Mouse (Mus musculus) brain, embryonic 14.5 days (tissue): ENCODE data around the gene Ptger1.

ENCODE experiments used
- CTCF ChIP-seq: fragments of 200-500 bp; IDR thresholded peaks from 2 replicates; pipeline ENCODE4 v1.5.1; 2012; ENCODE audit warnings: inconsistent platforms, mild to moderate bottlenecking, moderate library complexity, borderline replicate concordance; ENCODE audit not compliant: insufficient read depth, insufficient read length; ENCODE audit errors: extremely low read depth
- POLR2A ChIP-seq: fragments of 200-500 bp; IDR thresholded peaks from 2 replicates; pipeline ENCODE4 v1.6.1; 2012; ENCODE audit warnings: mild to moderate bottlenecking, inconsistent platforms, borderline replicate concordance; ENCODE audit not compliant: poor library complexity, insufficient read depth, insufficient read length, severe bottlenecking; ENCODE audit errors: extremely low read depth

GRCm38 (mm10) chr8:83621691-83622388, 44.6 kb upstream of the Ptger1 start:
- TF ChIP-seq CTCF (no peak), POLR2A (no peak)
